Mouse (Mus musculus): ENCODE data around the gene Pfas. TPM values are rescaled to one million over a fixed set of nuclear protein-coding genes. Genes with fewer than 3 reads are reported as not detected.
"Not testable (repeated sequence)": the region's sequence is repeated elsewhere in the genome, so short reads cannot be mapped to it uniquely, and the experiment has no call there.

The Pfas gene
- polyA plus RNA-seq, 1 experiment from 2014 or later, result 13.7 TPM

DNA sequence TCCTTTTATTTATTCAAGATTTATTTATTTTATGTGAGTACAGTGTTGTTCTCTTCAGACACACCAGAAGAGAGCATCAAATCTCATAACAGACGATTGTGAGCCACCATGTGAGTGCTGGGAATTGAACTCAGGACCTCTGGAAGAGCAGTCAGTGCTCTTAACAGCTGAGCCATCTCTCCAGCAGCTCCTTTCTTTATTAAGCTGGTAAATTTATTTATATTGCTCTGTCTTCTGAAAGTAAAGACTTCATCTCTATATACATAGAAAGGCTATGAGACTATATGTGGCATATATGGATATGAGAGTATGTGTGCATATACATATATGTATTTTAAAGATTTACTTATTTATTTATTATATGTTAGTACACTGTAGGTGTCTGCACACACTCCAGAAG lies 1.2 kb upstream of the Pfas start:
- H3K4me3 ChIP-seq (ENCODE audit: low read depth, low read length), result no peak overlapping the region
- H3K9ac ChIP-seq (ENCODE audit: low read depth, low read length), result no peak overlapping the region
- no peak overlapping the region for H3K4me2 ChIP-seq (ENCODE audit: low read depth, low read length)
- H3K27ac ChIP-seq (ENCODE audit: low read length), result no peak overlapping the region
- WGBS (ENCODE audit: insufficient replicate concordance), result 85% methylated on average over 1 of the region's 1 CpGs
- no peaks in the 10 kb centered on the region for H3K36me3 ChIP-seq (ENCODE audit: control insufficient read depth, insufficient read depth)
- no peaks in the 10 kb centered on the region for H3K9me3 ChIP-seq (replicated peaks; ENCODE audit: control insufficient read depth, low read length)
- ATAC-seq (ENCODE audit: low read depth), result no peak
- H3K4me1 ChIP-seq (ENCODE audit: control insufficient read depth, low read depth, low read length), result peaks cover 45% of the 10 kb centered on the region
- H3K27me3 ChIP-seq (ENCODE audit: control insufficient read depth, insufficient read depth, low read depth, low read length), result no peaks in the 10 kb centered on the region

DNA sequence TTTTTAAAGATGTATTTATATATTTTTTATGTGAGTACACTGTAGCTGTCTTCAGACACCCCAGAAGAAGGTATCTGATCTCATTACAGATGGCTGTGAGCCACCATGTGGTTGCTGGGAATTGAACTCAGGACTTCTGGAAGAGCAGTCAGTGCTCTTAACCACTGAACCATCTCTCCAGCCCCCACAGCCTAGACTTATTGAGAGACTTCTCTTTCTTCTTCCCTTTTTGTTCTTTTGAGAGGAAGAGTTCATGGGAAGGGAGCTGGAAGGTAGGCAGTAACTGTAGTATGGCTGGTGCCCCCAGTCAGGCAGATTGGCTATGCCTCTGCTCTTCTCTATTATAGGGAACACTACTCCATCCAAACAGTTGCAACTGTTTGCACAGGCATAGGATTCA lies 1.7 kb downstream of the Pfas start:
- not testable (repeated sequence) for H3K9me3 ChIP-seq (replicated peaks; ENCODE audit: control insufficient read depth, low read length); H3K27ac ChIP-seq (ENCODE audit: low read length); H3K27me3 ChIP-seq (ENCODE audit: control insufficient read depth, insufficient read depth, low read depth, low read length); H3K9ac ChIP-seq (ENCODE audit: low read depth, low read length); H3K4me3 ChIP-seq (ENCODE audit: low read depth, low read length); ATAC-seq (ENCODE audit: low read depth); H3K36me3 ChIP-seq (ENCODE audit: control insufficient read depth, insufficient read depth)
- H3K4me1 ChIP-seq (ENCODE audit: control insufficient read depth, low read depth, low read length), result peaks cover 38% of the 10 kb centered on the region
- peak overlapping the region; percentile 65; the same call in 1 of the 2 replicates for H3K4me2 ChIP-seq (ENCODE audit: low read depth, low read length)

DNA sequence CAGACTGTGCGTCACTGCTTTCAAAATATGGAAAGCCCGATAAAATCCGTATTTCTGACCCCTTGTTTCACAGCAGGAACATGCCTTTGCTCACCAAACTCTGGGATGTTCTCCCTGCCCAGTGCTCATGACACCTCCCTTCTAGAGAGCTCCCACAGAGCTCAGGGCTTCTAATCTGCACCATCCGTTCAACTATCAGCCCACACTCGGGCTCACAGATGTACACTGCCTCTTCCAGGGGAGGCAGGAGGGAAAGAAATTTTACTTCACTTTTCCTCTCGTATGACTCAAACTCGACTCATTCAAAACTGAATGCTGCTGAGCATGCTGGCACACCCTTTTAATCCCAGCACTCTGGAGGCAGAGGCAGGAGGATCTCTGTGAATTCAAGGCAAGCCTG lies 3.1 kb downstream of the Pfas start:
- peaks cover 13% of the 10 kb centered on the region for H3K36me3 ChIP-seq (ENCODE audit: control insufficient read depth, insufficient read depth)
- no peaks in the 10 kb centered on the region for H3K27me3 ChIP-seq (ENCODE audit: control insufficient read depth, insufficient read depth, low read depth, low read length)
- 45% methylated on average over 7 of the region's 7 CpGs for WGBS (ENCODE audit: insufficient replicate concordance)
- no peaks in the 10 kb centered on the region for H3K9me3 ChIP-seq (replicated peaks; ENCODE audit: control insufficient read depth, low read length)
- peak; percentile 72 for ATAC-seq (ENCODE audit: low read depth)
- H3K4me1 ChIP-seq (ENCODE audit: control insufficient read depth, low read depth, low read length), result peaks cover 28% of the 10 kb centered on the region
- no peak overlapping the region for H3K4me3 ChIP-seq (ENCODE audit: low read depth, low read length)
- no peak overlapping the region for H3K9ac ChIP-seq (ENCODE audit: low read depth, low read length)
- H3K4me2 ChIP-seq (ENCODE audit: low read depth, low read length), result peak overlapping the region; percentile 21
- H3K27ac ChIP-seq (ENCODE audit: low read length), result peak overlapping the region; percentile 53

- peaks cover 23% of the 10 kb centered on the region for H3K36me3 ChIP-seq (ENCODE audit: control insufficient read depth, insufficient read depth)
- no peaks in the 10 kb centered on the region for H3K27me3 ChIP-seq (ENCODE audit: control insufficient read depth, insufficient read depth, low read depth, low read length)
- peaks cover 28% of the 10 kb centered on the region for H3K4me1 ChIP-seq (ENCODE audit: control insufficient read depth, low read depth, low read length)
- no peak overlapping the region for H3K4me2 ChIP-seq (ENCODE audit: low read depth, low read length)
- no peaks in the 10 kb centered on the region for H3K9me3 ChIP-seq (replicated peaks; ENCODE audit: control insufficient read depth, low read length)
- no peak for ATAC-seq (ENCODE audit: low read depth)
- H3K4me3 ChIP-seq (ENCODE audit: low read depth, low read length), result no peak overlapping the region
- H3K9ac ChIP-seq (ENCODE audit: low read depth, low read length), result no peak overlapping the region
- H3K27ac ChIP-seq (ENCODE audit: low read length), result no peak overlapping the region
- 65% methylated on average over 4 of the region's 4 CpGs for WGBS (ENCODE audit: insufficient replicate concordance)
These were observed 4.7 kb downstream of the Pfas start for GRCm38 (mm10) chr11:69003592-69003991.

- peaks cover 30% of the 10 kb centered on the region for H3K36me3 ChIP-seq (ENCODE audit: control insufficient read depth, insufficient read depth)
- WGBS (ENCODE audit: insufficient replicate concordance), result 80% methylated on average over 4 of the region's 4 CpGs
These were observed 5.5 kb downstream of the Pfas start for GRCm38 (mm10) chr11:69002782-69003181.

GRCm38 (mm10) chr11:68997080-68997479 lies 11.2 kb downstream of the Pfas start:
- Histone ChIP-seq H3K9ac (ENCODE audit: low read depth, low read length) (no peak overlapping the region), H3K4me3 (ENCODE audit: low read depth, low read length) (no peak overlapping the region), H3K36me3 (ENCODE audit: control insufficient read depth, insufficient read depth) (peaks cover 51% of the 10 kb centered on the region), H3K4me2 (ENCODE audit: low read depth, low read length) (no peak overlapping the region), H3K27me3 (ENCODE audit: control insufficient read depth, insufficient read depth, low read depth, low read length) (no peaks in the 10 kb centered on the region), H3K4me1 (ENCODE audit: control insufficient read depth, low read depth, low read length) (no peaks in the 10 kb centered on the region), H3K27ac (ENCODE audit: low read length) (no peak overlapping the region), H3K9me3 (replicated peaks; ENCODE audit: control insufficient read depth, low read length) (no peaks in the 10 kb centered on the region)
- 54% methylated on average over 4 of the region's 4 CpGs for WGBS (ENCODE audit: insufficient replicate concordance)
- ATAC-seq (ENCODE audit: low read depth), result no peak

More at GRCm38 (mm10) chr11:69002782-69003181, 5.5 kb downstream of the Pfas start:
- not testable (repeated sequence) for H3K9me3 ChIP-seq (replicated peaks; ENCODE audit: control insufficient read depth, low read length); ATAC-seq (ENCODE audit: low read depth); H3K27ac ChIP-seq (ENCODE audit: low read length); H3K9ac ChIP-seq (ENCODE audit: low read depth, low read length); H3K4me2 ChIP-seq (ENCODE audit: low read depth, low read length); H3K27me3 ChIP-seq (ENCODE audit: control insufficient read depth, insufficient read depth, low read depth, low read length); H3K4me3 ChIP-seq (ENCODE audit: low read depth, low read length)
- peaks cover 27% of the 10 kb centered on the region for H3K4me1 ChIP-seq (ENCODE audit: control insufficient read depth, low read depth, low read length)

DNA sequence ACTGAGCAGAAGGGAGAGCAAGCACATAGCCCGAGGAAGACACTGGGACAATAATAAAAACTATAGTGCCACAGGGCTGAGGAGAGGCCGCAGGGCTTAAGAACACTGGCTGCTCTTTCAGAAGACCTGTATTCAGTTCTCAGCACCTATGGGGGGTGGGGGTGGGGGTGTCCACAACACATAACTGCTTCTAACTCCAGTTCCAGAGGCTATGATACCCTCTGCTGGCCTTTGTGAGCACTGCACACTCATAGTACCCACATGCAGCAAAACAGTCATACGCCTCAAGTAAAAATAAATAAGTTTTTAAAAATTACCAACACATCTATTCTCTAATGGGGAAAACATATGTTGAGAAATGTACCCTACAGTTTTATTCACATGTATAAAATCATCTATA lies 13.9 kb downstream of the Pfas start:
- Histone ChIP-seq H3K36me3 (ENCODE audit: control insufficient read depth, insufficient read depth) (peaks cover 62% of the 10 kb centered on the region), H3K4me3 (ENCODE audit: low read depth, low read length) (no peak overlapping the region), H3K27me3 (ENCODE audit: control insufficient read depth, insufficient read depth, low read depth, low read length) (no peaks in the 10 kb centered on the region), H3K4me2 (ENCODE audit: low read depth, low read length) (no peak overlapping the region), H3K27ac (ENCODE audit: low read length) (no peak overlapping the region), H3K9me3 (replicated peaks; ENCODE audit: control insufficient read depth, low read length) (no peaks in the 10 kb centered on the region), H3K9ac (ENCODE audit: low read depth, low read length) (no peak overlapping the region), H3K4me1 (ENCODE audit: control insufficient read depth, low read depth, low read length) (no peaks in the 10 kb centered on the region)
- 83% methylated on average over 3 of the region's 3 CpGs for WGBS (ENCODE audit: insufficient replicate concordance)
- no peak for ATAC-seq (ENCODE audit: low read depth)

DNA sequence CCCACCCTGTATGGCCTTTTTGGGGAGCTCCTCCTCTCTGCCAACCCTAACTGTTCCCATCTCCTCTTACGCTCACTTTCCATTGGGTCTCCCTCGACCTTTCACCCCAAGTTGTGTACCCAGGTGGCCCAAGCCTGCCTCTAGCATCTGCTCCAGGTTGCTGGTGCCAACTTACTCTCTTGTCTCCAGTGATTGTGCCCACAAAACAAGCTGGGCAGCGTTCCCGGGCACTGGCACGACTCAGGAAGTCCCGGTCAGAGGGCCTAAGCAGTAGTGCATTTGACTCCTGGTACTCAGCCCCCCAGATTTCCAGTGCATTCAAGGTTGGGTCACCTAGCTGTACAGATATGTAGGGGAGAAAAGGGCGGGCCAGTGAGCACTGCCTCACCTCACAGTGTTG lies 15.1 kb downstream of the Pfas start:
- no peaks in the 10 kb centered on the region for H3K4me1 ChIP-seq (ENCODE audit: control insufficient read depth, low read depth, low read length)
- no peaks in the 10 kb centered on the region for H3K9me3 ChIP-seq (replicated peaks; ENCODE audit: control insufficient read depth, low read length)
- H3K27ac ChIP-seq (ENCODE audit: low read length), result no peak overlapping the region
- no peak for ATAC-seq (ENCODE audit: low read depth)
- WGBS (ENCODE audit: insufficient replicate concordance), result 84% methylated on average over 7 of the region's 7 CpGs
- H3K27me3 ChIP-seq (ENCODE audit: control insufficient read depth, insufficient read depth, low read depth, low read length), result no peaks in the 10 kb centered on the region
- H3K4me3 ChIP-seq (ENCODE audit: low read depth, low read length), result no peak overlapping the region
- peaks cover 55% of the 10 kb centered on the region for H3K36me3 ChIP-seq (ENCODE audit: control insufficient read depth, insufficient read depth)
- H3K4me2 ChIP-seq (ENCODE audit: low read depth, low read length), result no peak overlapping the region
- no peak overlapping the region for H3K9ac ChIP-seq (ENCODE audit: low read depth, low read length)

GRCm38 (mm10) chr11:68988341-68988740 lies 19.9 kb downstream of the Pfas start:
- WGBS (ENCODE audit: insufficient replicate concordance), result 88% methylated on average over 17 of the region's 17 CpGs
- no peak overlapping the region for H3K9ac ChIP-seq (ENCODE audit: low read depth, low read length)
- no peak overlapping the region for H3K27ac ChIP-seq (ENCODE audit: low read length)
- H3K9me3 ChIP-seq (replicated peaks; ENCODE audit: control insufficient read depth, low read length), result no peaks in the 10 kb centered on the region
- H3K4me3 ChIP-seq (ENCODE audit: low read depth, low read length), result no peak overlapping the region
- no peak for ATAC-seq (ENCODE audit: low read depth)
- H3K36me3 ChIP-seq (ENCODE audit: control insufficient read depth, insufficient read depth), result peaks cover 36% of the 10 kb centered on the region
- H3K27me3 ChIP-seq (ENCODE audit: control insufficient read depth, insufficient read depth, low read depth, low read length), result no peaks in the 10 kb centered on the region
- H3K4me2 ChIP-seq (ENCODE audit: low read depth, low read length), result no peak overlapping the region
- no peaks in the 10 kb centered on the region for H3K4me1 ChIP-seq (ENCODE audit: control insufficient read depth, low read depth, low read length)

Measured in liver, embryonic 16.5 days (tissue).